Mouse (Mus musculus) heart, postnatal 0 days (tissue): ENCODE measurements at regions not wholly inside any gene's neighbourhood (a gene's known extent, or its start where the extent isn't known, plus 50 kb on each side); places are given as distances from the start of the nearest gene placed in this dataset.

ENCODE experiments used
- ATAC-seq: fragments of 200-750 bp; cut with Nextera tagmentation; 2 replicates; pipeline ENCODE4 v1.8.0; 2017; ENCODE audit warnings: low read depth, moderate number of reproducible peaks, moderate library complexity; ENCODE audit not compliant: insufficient read depth
- DNase-seq: peaks from one replicate; pipeline ENCODE4 v3.0.0-alpha.2; 2016; ENCODE audit warnings: low spot score
- H3K27ac ChIP-seq: fragments of 300-500 bp; sonication (generic); 2 replicates; pipeline ENCODE4 v1.5.1; 2014; ENCODE audit warnings: low read depth, mild to moderate bottlenecking
- H3K27me3 ChIP-seq: fragments of 300-500 bp; sonication (generic); 2 replicates; pipeline ENCODE4 v1.6.1; 2014; ENCODE audit warnings: low read length, mixed read lengths; ENCODE audit not compliant: control insufficient read depth, insufficient read depth
- H3K36me3 ChIP-seq: fragments of 300-500 bp; sonication (generic); replicated peaks from 2 replicates; pipeline ENCODE4 v1.6.1; 2014; ENCODE audit warnings: low read length, mixed read lengths; ENCODE audit not compliant: control insufficient read depth, insufficient read depth
- H3K4me1 ChIP-seq: fragments of 300-500 bp; sonication (generic); 2 replicates; pipeline ENCODE4 v1.6.1; 2014; ENCODE audit warnings: antibody characterized with exemption; ENCODE audit not compliant: control insufficient read depth, insufficient read depth
- H3K4me2 ChIP-seq: fragments of 300-500 bp; sonication (generic); 2 replicates; pipeline ENCODE4 v1.6.1; 2014; ENCODE audit warnings: low read depth, mild to moderate bottlenecking, low read length, moderate library complexity
- H3K4me3 ChIP-seq: fragments of 300-500 bp; sonication (generic); 2 replicates; pipeline ENCODE4 v1.5.1; 2014; ENCODE audit warnings: low read depth, low read length
- H3K9ac ChIP-seq: fragments of 300-500 bp; sonication (generic); replicated peaks from 2 replicates; pipeline ENCODE4 v1.6.1; 2014; ENCODE audit warnings: low read depth, low read length, mixed read lengths
- H3K9me3 ChIP-seq: fragments of 300-500 bp; sonication (generic); replicated peaks from 2 replicates; pipeline ENCODE4 v1.6.1; 2016; ENCODE audit warnings: low read length; ENCODE audit not compliant: control insufficient read depth
- CTCF ChIP-seq: IDR thresholded peaks from 2 replicates; pipeline ENCODE4 v1.5.1; 2016; ENCODE audit warnings: antibody characterized with exemption, control low read depth, low read depth
- EP300 ChIP-seq: IDR thresholded peaks from 2 replicates; pipeline ENCODE4 v1.6.1; 2016; ENCODE audit warnings: antibody characterized with exemption, low read depth
- WGBS: fragments of 180-500 bp; shearing (Covaris S2); extraction: QIAGEN DNeasy Blood & Tissue Kit; methylation state at CpG from one replicate; pipeline ENCODE4 v1.1.7; 2014; 5-methylcytosine and 5-hydroxymethylcytosine counted together

DNA sequence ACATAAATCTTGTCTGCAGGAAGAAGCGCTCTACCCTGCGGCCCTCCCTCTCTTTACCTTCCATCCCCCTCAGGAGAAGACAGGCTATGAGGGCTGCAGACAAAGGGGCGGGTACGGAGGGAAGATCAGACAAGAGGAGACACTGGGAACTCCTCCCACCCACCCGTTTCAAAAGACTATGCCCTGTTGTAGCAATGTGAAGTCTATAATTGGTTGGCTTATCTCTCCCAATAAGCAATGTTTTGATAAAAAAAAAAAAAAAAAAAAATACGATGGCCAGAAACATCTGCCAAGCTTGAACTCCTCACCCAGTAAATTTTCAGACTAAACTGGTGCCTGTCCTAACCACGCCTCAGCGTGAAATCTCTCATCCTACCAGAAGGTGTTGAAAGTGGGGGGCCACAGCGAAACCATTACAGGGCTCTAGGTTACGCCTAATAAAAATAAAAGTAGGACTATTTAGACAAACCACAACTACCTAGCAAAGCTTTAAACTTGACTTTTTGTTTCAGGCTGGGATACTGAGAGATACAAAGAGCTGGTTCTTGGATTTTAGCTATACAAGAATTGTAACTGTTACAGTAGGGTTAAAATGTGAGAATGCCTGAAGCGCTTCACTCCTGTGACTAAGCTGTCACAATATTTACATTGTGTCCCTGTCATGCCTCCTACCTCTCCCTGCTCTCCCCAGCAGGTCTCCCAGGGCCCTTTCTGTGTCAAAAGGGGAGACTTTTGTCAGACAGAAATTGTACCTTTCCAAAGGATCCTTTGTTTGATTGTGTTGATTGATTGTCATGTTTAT lies 88.1 kb upstream of the Ptpn13 start:
- Histone ChIP-seq H3K27me3 (no peaks in the 10 kb centered on the region), H3K36me3 (no peaks in the 10 kb centered on the region), H3K27ac (no peak overlapping the region), H3K9ac (no peak overlapping the region), H3K4me1 (no peaks in the 10 kb centered on the region), H3K4me2 (peak overlapping the region; percentile 54), H3K4me3 (peak overlapping the region; percentile 25), H3K9me3 (no peaks in the 10 kb centered on the region)
- DNase-seq (no peak), ATAC-seq (no peak)
- WGBS: 26% methylated on average over 11 of the region's 11 CpGs
- TF ChIP-seq CTCF (no peak), EP300 (no peak)

DNA sequence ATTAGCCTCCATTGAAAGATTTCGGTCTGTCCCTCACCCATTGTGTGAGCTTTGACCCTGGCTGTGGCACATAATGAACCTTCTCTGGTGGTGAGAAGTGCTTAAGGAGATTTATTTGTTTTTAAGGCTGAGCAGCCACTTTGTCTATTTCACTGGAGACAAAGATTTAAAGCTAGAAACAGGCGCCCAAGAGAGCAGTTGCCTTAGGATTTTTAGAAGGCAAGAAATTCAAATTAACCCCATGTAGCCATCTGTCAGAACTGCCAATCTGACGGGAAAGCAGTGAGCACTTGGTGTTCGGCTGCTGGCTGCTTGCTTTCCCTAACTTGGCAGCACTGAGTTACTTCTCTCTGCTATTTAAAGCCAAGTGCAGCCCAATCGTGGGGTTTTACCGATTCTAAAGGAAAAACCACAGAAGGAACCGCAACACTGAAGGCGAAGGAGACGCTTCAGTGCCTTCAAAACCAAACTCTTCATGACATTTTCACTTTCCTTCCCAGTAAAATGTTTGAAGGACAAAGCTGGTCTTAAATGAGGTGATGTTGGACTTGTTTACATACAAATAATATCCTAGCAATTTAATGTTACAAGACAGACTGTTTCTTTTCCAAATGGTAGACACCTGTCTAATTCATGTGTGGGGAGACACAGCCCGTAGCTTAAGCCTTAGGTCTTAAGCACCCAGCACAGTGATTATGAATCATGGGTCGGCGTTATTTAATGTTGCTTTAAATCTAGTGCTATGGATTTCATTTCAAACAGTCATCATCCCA lies 88.9 kb upstream of the Ptpn13 start:
- H3K36me3 ChIP-seq: no peaks in the 10 kb centered on the region
- peak overlapping the region; percentile 25 for H3K4me3 ChIP-seq
- H3K9ac ChIP-seq: no peak overlapping the region
- no peaks in the 10 kb centered on the region for H3K27me3 ChIP-seq
- TF ChIP-seq CTCF (no peak), EP300 (no peak)
- ATAC-seq (no peak), DNase-seq (no peak)
- 35% methylated on average over 12 of the region's 12 CpGs for WGBS
- no peaks in the 10 kb centered on the region for H3K9me3 ChIP-seq
- H3K4me1 ChIP-seq: no peaks in the 10 kb centered on the region
- H3K27ac ChIP-seq: no peak overlapping the region
- peak overlapping the region; percentile 54 for H3K4me2 ChIP-seq

DNA sequence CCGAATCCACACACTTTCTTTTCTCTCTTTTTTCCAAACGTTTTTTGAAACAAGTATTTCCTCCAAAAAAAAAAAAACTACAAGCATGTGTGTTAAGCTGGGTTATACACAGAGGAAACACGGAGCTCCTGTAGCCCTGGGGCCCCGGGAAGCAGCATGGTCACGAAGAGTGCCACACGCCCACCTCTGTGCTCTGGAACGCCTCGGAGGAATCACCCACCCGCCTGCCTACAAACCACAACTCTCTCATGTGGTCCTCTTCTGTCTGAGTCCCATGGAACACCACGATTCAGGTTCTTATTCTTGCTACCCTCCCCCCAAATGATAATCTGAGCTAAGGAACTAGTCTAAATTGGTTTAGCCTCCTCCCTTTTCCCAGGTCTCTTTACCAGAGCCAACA lies 98.6 kb upstream of the Ptpn13 start:
- 66% methylated on average over 10 of the region's 10 CpGs for WGBS
- H3K27ac ChIP-seq: no peak overlapping the region
- no peak for DNase-seq
- H3K4me1 ChIP-seq: no peaks in the 10 kb centered on the region
- H3K9me3 ChIP-seq: no peaks in the 10 kb centered on the region
- H3K27me3 ChIP-seq: no peaks in the 10 kb centered on the region
- no peak for ATAC-seq
- no peak overlapping the region for H3K9ac ChIP-seq
- H3K4me2 ChIP-seq: no peak overlapping the region
- no peak overlapping the region for H3K4me3 ChIP-seq
- TF ChIP-seq EP300 (no peak), CTCF (no peak)
- H3K36me3 ChIP-seq: no peaks in the 10 kb centered on the region

DNA sequence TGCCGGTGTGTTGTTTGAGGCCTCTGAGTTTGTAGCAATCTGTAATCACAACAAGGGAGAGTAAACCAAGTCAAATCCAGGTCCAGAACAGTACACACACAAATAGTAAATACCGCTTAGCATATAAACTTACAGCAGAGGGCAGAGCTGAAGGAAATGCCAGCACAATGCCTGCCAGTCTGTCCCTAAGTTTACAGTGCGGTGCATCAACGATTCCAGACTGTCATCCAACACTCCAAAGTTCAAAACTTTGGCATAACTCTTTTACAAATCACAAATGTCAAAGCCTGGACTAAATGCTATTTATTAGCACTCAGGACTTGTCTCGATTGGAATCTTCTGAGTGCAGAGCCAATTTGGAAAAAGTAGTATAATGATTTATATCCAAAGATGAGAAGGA lies 104.7 kb upstream of the Ptpn13 start:
- Histone ChIP-seq H3K9me3 (no peaks in the 10 kb centered on the region), H3K36me3 (no peaks in the 10 kb centered on the region), H3K4me2 (no peak overlapping the region), H3K4me3 (no peak overlapping the region), H3K27ac (no peak overlapping the region), H3K27me3 (no peaks in the 10 kb centered on the region), H3K9ac (no peak overlapping the region), H3K4me1 (no peaks in the 10 kb centered on the region)
- no peak for TF ChIP-seq CTCF
- no peak for TF ChIP-seq EP300
- ATAC-seq (no peak), DNase-seq (no peak)
- 72% methylated on average over 5 of the region's 5 CpGs for WGBS

DNA sequence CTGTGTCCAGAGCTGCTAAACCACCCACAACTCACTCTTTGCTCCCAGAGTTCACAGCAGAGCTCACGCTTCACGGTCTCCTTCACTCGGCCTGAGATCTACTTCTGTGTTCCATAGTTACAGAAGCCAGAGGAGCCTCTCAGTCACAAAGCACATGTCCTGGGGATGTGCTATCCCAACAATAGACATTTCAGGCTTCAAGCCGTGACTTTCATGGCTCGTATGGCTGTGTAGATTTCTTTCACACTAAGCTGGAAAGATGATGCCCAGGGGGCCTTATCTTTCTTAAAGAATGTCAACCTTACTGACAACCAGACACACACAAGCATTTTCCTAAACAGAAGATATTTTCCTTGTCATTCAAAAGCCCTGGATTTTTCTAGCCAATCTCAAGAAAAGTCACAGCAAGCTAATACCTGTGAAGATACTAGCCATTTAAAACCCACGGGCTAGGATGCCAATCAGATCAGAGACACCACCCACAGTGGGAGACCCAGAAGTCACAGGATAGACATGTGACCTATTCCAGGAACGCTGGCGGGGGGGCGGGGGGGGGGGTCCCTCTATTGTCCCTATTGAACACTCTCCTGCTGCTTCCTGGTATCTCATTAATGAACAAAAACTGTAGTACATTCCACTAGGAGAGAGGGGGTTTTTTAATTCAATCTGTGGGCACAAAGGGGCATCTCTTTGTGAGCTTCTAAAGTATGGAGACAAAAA lies 98.8 kb upstream of the Mapk10 start:
- WGBS: 39% methylated on average over 9 of the region's 9 CpGs

More for the DNA sequence above, 98.8 kb upstream of the Mapk10 start:
- Histone ChIP-seq H3K4me1 (no peaks in the 10 kb centered on the region), H3K9me3 (no peaks in the 10 kb centered on the region), H3K36me3 (no peaks in the 10 kb centered on the region), H3K27me3 (no peaks in the 10 kb centered on the region), H3K4me2 (no peak overlapping the region), H3K9ac (no peak overlapping the region), H3K27ac (no peak overlapping the region), H3K4me3 (no peak overlapping the region)
- TF ChIP-seq CTCF (no peak), EP300 (no peak)
- ATAC-seq: no peak
- DNase-seq: no peak
